Mouse (Mus musculus) NIH3T3 (cell line): Measurements from ENCODE around the gene Plcl2.
"Not testable (repeated sequence)": the region's sequence is repeated elsewhere in the genome, so short reads cannot be mapped to it uniquely, and the experiment has no call there.

Source experiments
- DNase-seq: peaks from one replicate; pipeline ENCODE4 v3.0.0-alpha.2; 2012; ENCODE audit warnings: low read depth

Gene Plcl2

DNA sequence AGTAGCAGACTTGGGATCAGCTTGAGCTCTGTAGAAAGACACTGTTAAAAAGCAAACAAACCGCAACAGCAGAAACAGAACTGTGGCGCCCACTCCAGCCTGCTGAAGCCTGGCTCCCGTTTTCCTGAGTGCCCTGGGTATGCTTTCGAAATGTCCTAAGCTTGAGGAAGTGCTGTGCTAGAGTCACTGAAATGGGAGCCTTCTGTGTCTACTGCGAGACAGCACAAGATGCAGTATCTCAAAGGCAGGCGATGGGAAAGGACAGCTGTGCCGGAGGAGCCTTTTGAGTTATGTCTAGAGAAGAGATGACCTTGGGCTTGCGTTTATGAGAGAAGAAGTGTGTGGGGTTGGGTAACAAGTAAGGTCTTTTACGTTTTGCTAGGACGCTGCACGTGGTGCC is 166.0 kb downstream of the Plcl2 start:
- DNase-seq = no peak

GRCm38 (mm10) chr17:50677334-50677733 is 168.1 kb downstream of the Plcl2 start:
- DNase-seq = no peak

DNA sequence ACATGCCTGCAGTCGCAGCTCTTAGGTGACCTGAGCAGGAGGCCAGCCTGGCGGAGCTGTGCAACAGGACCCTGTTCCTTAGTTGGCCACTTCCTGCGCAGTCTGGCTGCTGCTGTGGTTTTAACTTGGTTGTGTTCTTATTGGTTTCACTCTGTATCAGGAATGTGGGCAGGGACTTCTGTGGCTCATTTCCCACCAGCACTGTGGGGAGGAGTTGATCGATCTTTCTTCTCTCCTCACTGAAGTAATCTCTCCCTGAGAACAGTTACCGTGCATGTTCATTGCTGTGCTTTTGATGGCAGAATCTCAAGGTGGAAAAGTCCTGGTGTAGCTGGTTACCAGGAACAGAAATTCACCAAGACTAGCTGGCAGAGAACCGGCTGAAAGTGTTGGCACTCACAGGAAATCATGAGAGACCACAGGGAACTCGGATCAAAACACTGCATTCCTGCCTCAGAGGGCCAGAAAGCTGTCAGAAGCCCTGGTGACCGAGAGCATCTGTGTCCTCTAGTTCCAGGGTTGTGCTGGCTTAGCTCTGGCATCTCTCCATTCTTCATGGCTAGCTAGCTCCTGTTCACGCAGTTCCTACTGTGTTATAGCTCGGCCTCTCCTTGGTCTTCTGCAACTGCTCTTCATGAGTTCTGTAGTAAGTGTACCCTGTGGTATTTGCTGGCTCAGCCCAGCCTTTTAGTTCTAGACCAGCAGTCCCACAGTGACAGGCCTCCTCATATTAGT is 168.9 kb downstream of the Plcl2 start:
- DNase-seq = no peak

DNA sequence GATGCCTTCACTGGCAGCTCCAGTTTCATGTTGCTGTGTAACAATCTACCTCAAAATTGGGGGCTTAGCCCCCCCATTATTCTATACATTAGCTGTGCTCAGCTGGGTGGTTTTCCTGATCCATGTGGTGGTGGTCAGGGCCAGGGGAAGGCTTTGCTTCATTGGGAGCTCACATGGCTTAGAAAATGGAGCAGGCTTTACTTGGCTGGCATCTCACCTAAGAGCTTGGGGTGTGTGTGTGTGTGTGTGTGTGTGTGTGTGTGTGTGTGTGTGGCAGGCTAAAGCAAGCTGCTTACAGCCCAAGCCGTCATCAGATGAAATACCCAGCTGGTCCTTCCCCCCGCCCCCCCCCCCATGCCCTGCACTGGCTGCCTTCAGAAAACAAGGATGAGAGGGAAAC is 169.5 kb downstream of the Plcl2 start:
- DNase-seq = no peak

- DNase-seq = peak; percentile 21
These were observed 170.7 kb downstream of the Plcl2 start for GRCm38 (mm10) chr17:50679613-50680534.

GRCm38 (mm10) chr17:50682696-50683095 is 173.5 kb downstream of the Plcl2 start:
- DNase-seq = no peak

GRCm38 (mm10) chr17:50684960-50685645 is 175.9 kb downstream of the Plcl2 start:
- no peak for DNase-seq

GRCm38 (mm10) chr17:50687670-50688069 is 178.5 kb downstream of the Plcl2 start:
- DNase-seq = no peak

- no peak for DNase-seq
These were observed 178.9 kb downstream of the Plcl2 start for GRCm38 (mm10) chr17:50688135-50688534.

GRCm38 (mm10) chr17:50698410-50698809 is 189.2 kb downstream of the Plcl2 start:
- not testable (repeated sequence) for DNase-seq

DNA sequence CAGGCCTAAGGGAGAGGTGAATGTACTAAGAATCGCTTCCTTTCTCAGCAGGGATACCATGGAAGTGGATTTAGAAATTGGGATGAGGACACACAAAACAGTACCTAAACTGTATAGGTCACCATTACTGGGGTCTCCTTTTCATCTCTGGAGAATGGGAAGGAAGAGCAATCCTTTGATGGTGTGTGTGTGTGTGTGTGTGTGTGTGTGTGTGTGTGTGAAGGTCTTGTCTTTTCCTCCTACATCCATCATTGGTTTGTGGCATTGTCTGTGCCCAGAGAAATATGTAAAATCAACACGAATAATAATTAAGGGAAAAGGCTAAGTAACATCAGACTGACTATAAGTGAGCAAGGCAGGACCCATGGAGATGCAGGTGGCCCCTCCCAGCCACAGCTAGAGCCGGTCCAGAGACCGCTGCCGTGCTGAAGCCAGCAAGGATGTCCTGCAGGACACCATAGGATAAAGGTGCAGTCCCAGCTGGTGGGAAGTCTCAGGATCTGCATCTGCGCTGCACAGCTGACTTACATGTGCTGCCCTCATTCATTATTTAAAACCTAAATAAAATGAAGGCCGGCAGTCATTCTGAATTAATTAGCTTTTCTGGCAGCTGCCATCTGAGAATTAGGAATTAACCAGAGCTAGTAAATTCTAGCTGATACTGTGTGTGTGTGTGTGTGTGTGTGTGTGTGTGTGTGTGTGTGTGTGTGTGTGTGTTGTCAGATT is 201.5 kb downstream of the Plcl2 start:
- no peak for DNase-seq

- no peak for DNase-seq
These were observed 208.4 kb downstream of the Plcl2 start for GRCm38 (mm10) chr17:50717586-50717985.

GRCm38 (mm10) chr17:50724376-50724775 is 215.2 kb downstream of the Plcl2 start:
- peak; percentile 15 for DNase-seq

DNA sequence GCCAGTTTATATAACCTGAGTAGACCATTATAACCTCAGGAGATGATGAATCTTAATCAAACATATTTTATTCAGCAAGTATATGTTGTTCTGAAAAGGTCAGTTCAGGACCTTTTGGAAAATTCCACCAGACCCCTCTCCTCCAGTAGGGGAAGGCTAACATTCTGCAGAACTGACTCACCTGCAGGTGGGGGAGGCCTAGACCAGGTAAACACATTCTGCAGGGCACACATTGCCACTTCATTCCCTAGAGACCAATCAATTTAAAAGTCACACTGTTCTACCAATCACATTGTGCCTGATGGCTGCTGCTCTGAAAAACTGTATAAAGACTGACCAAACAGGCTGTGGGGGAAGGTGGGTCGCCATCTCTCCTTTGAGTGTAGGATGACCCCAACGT is 217.1 kb downstream of the Plcl2 start:
- DNase-seq = no peak

- no peak for DNase-seq
These were observed 219.8 kb downstream of the Plcl2 start for GRCm38 (mm10) chr17:50729031-50729430.

DNA sequence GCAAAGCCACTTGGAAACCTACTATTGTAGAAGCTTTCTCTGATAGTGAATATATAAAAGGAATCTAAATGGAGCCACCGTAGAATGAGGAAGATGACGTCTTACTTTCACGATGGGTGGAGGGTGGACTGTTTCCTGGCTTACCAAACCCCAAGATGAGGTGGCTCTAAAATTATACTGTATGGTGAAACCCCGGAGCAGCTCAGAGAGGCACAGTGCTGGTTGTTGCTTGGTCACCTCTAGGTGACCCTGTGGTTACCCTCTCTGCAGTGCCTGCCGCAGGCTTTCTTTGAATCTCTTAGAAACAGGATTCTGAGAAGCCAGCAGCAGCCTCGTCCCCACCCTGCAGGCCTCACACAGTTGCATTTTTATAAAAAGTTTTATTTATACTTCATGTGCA is 220.4 kb downstream of the Plcl2 start:
- no peak for DNase-seq

GRCm38 (mm10) chr17:50730896-50731295 is 221.7 kb downstream of the Plcl2 start:
- no peak for DNase-seq

DNA sequence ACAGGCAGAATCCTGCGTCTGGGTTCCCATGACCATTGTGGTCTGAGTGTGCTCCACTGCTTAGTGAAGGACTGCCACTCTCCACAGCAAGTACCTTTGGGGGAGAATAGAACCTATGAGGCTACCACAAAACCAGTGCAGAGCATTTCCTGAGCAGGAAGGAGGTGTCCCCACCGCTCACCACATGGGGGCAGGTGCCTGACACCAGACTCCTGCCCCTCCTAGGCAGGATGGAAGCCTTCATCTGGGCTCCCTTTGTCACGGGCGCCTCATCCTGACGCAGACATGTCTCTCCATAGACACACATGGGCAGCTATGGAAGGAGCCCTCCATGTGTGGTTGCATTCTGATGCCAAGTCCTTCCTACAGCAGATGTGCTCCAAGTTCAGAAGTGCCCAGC is 222.7 kb downstream of the Plcl2 start:
- DNase-seq = no peak

- no peak for DNase-seq
These were observed 224.2 kb downstream of the Plcl2 start for GRCm38 (mm10) chr17:50733390-50733789.

DNA sequence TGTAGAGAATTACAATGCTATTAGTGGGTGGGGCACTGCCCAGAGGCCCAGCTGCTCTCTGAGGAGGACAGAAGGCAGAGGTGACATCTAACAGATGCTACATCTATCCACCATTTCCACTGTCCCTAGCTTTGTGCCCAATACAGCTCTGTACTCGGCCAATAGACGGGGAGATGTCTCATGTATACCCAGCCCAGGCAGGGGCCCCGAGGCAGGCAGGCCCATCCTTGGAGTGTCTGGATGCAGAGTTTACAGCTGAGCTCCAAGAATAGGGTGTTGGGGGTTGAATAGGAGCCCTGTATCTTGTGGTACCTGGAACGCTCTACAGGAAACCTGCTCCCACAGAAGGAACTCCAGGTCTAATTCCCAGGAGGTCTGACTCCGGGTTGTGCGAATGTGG is 225.6 kb downstream of the Plcl2 start:
- DNase-seq = no peak

DNA sequence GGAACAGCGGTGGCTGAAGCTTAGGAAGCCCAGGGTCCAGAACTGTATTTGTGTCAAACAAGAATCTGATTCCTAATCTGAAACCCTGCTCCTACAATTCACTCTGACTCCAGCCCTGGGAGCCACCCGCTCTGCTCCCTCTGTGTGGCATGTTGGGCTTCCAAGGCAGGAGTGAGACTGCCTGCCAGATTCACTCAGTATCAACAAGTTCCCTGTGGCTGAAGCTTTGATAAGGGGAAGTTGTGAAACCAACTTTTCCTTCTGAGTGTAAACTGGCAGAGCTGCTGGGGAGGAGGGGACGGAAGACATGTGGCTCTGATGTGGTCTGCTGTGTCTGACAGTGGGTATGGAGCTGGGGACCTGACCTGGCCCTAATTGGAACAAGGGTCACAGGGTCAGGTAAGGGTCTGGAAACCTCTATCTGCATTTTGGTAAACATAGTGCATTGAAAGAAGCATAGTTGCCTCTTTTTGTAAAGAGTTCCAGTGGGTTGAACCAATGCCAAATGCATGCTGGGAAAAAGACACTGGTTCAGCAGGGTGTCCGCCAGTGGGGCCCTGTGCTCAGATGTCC is 226.3 kb downstream of the Plcl2 start:
- no peak for DNase-seq
